Mouse (Mus musculus): Measurements from ENCODE around the gene C87977. TPM values are rescaled to one million over a fixed set of nuclear protein-coding genes. Genes with fewer than 3 reads are reported as not detected.

Gene C87977
- polyA plus RNA-seq (2017; shearing (Covaris generic)), result not detected

GRCm38 (mm10) chr4:144213218-144213617 lies at the start of gene C87977:
Gene C87977 (minus strand): TSS chr4:144213318.

DNA sequence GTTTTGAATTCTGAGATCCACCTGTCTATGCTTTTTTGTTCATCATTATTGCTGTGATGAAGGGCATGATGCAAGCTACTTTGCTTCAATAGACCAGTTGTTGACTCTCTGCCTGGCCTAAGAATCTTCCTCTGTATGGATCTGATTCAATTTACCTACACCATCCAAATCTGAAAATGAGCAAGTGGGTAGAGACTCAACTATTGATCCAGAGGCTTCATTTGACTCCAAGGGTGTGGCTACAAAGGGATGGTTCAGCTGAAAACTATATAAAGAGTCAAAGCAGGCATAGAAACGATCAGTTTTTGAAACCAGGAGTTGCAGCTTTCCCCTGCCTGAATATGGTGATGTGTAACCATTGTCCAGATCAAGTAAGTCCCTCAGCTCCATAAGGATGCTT lies 22.7 kb downstream of the C87977 start, which contains the start of gene Oog2:
Oog2 (plus strand) TSS at position 301 of the 400 bp plus-strand sequence.

DNA sequence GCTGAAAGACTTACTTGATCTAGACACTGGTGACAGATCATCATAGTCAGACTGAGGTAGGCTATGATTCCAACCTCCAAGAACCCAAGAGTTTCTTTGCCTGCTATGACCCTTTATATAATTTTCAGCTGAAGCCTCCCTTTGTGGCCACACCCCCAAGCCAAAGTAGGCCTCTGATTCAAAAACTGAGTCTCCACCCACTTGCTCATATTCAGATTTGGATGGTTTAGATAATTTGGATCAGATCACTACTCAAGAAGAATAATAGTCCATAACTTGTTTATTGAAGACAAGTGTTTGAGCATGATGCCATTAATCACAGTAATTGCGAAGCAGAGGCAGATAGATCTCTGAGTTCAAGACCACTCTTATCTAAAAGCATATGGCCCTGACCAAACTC lies 50.6 kb downstream of the C87977 start, which contains the start of gene Oog3:
Oog3 (minus strand) TSS at position 101 of the 400 bp plus-strand sequence.

Other genes starting within 250 kb of the C87977 start
- gene Gm13101, start 246.4 kb downstream of the C87977 start, polyA plus RNA-seq (2017; shearing (Covaris generic)), result not detected
- gene Pramef17, start 218.9 kb downstream of the C87977 start, polyA plus RNA-seq (2017; shearing (Covaris generic)), result not detected
- gene Pramel4, start 154.2 kb downstream of the C87977 start, polyA plus RNA-seq (2017; shearing (Covaris generic)), result 0.11 TPM
- 0.10 TPM for gene Gm13102, start 106.8 kb downstream of the C87977 start, polyA plus RNA-seq (2017; shearing (Covaris generic))
- not detected for gene Oog3, start 50.7 kb downstream of the C87977 start, polyA plus RNA-seq (2017; shearing (Covaris generic))
- gene Oog2, start 22.6 kb downstream of the C87977 start, polyA plus RNA-seq (2017; shearing (Covaris generic)), result not detected
- not detected for gene Pramel5, start 67.2 kb upstream of the C87977 start, polyA plus RNA-seq (2017; shearing (Covaris generic))
- gene Gm13128, start 116.9 kb upstream of the C87977 start, polyA plus RNA-seq (2017; shearing (Covaris generic)), result not detected
- not detected for gene Gm13119, start 144.6 kb upstream of the C87977 start, polyA plus RNA-seq (2017; shearing (Covaris generic))
- gene Pramef20, start 164.6 kb upstream of the C87977 start, polyA plus RNA-seq (2017; shearing (Covaris generic)), result not detected
- gene Pramef12, start 195.1 kb upstream of the C87977 start, polyA plus RNA-seq (2017; shearing (Covaris generic)), result not detected
- not detected for gene 1700012P22Rik, start 225.5 kb upstream of the C87977 start, polyA plus RNA-seq (2017; shearing (Covaris generic))
- gene Gm9944, start 240.0 kb upstream of the C87977 start, polyA plus RNA-seq (2017; shearing (Covaris generic)), result not detected